Mouse (Mus musculus) heart, embryonic 16.5 days (tissue): ENCODE results near the gene Tnfsf12. TPM values are rescaled to one million over a fixed set of nuclear protein-coding genes. Genes with fewer than 3 reads are reported as not detected.

Experiments used
- ATAC-seq: fragments of 200-750 bp; cut with Nextera tagmentation; replicated peaks from 2 replicates; pipeline ENCODE4 v1.8.0; 2017; ENCODE audit warnings: moderate number of reproducible peaks; ENCODE audit not compliant: insufficient read depth, low FRiP score; ENCODE audit errors: extremely low read depth
- H3K27ac ChIP-seq: fragments of 300-500 bp; sonication (generic); 2 replicates; pipeline ENCODE4 v1.5.1; 2014; ENCODE audit warnings: mild to moderate bottlenecking, low read length, control low read depth, moderate library complexity
- H3K27me3 ChIP-seq: fragments of 300-500 bp; sonication (generic); 2 replicates; pipeline ENCODE4 v1.6.1; 2014; ENCODE audit warnings: low read length, mixed read lengths; ENCODE audit not compliant: control insufficient read depth, insufficient read depth
- H3K36me3 ChIP-seq: fragments of 300-500 bp; sonication (generic); 2 replicates; pipeline ENCODE4 v1.6.1; 2014; ENCODE audit not compliant: control insufficient read depth, insufficient read depth
- H3K4me1 ChIP-seq: fragments of 300-500 bp; sonication (generic); 2 replicates; pipeline ENCODE4 v1.6.1; 2014; ENCODE audit warnings: low read length, mixed read lengths; ENCODE audit not compliant: control insufficient read depth, insufficient read depth
- H3K4me2 ChIP-seq: fragments of 300-500 bp; sonication (generic); 2 replicates; pipeline ENCODE4 v1.6.1; 2014; ENCODE audit warnings: low read depth, mild to moderate bottlenecking, control low read depth, low read length
- H3K4me3 ChIP-seq: fragments of 300-500 bp; sonication (generic); 2 replicates; pipeline ENCODE4 v1.5.1; 2014; ENCODE audit warnings: mild to moderate bottlenecking, control low read depth, low read length
- H3K9ac ChIP-seq: fragments of 300-500 bp; sonication (generic); 2 replicates; pipeline ENCODE4 v1.6.1; 2014; ENCODE audit warnings: low read length, control low read depth
- H3K9me3 ChIP-seq: fragments of 300-500 bp; sonication (generic); replicated peaks from 2 replicates; pipeline ENCODE4 v1.6.1; 2016; ENCODE audit warnings: low read length; ENCODE audit not compliant: control insufficient read depth
- WGBS: fragments of 180-500 bp; shearing (Covaris S2); extraction: QIAGEN DNeasy Blood & Tissue Kit; methylation state at CpG from one replicate; pipeline ENCODE4 v1.1.7; 2014; 5-methylcytosine and 5-hydroxymethylcytosine counted together
- polyA plus RNA-seq: library from polyadenylated mRNA; unstranded; fragments of >200 nt; fragmentation: Nextera tagmentation; extraction: Ambion mirVana; gene quantifications from 2 replicates; pipeline ENCODE4 v1.2.1, GENCODE M21; 2015

Gene Tnfsf12
- polyA plus RNA-seq, 1 experiment from 2014 or later: 5.9 TPM

DNA sequence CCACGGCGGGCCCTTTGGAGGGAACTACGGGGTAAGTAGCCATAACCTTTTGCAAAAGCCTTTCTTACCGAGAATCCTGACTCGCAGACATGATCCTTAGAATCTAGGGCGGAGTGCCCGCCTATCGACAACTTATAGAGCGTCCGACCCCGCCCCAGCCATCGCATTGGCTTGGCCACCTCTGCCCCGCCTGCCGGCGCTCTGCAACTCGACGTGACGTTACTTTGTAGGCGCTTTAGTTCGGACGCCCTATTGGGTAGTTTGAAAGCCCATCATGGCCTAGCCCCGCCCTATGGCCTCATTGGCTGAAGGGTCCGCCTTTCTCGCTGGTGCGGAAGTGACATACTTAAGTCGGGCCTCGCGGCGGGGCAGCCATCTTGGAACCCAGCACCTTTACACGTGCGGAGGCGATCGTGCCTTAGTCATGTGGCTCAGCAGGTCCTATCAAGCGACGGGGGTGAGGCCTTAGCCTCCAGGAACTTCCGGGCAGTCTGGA is 23.4 kb downstream of the Tnfsf12 start, which contains the start of gene Eif4a1:
Gene Eif4a1, minus strand, starts transcription at position 213 of the 496 bp plus-strand sequence.
- Histone ChIP-seq H3K4me2 (peak within 1 kb of the TSS; percentile 97), H3K36me3 (peaks cover 65% of the 10 kb centered on the region), H3K4me1 (peaks cover 23% of the 10 kb centered on the region), H3K9ac (peak within 1 kb of the TSS; percentile 100), H3K27ac (peak within 1 kb of the TSS; percentile 98), H3K4me3 (peak within 1 kb of the TSS; percentile 100), H3K9me3 (no peaks in the 10 kb centered on the region), H3K27me3 (no peaks in the 10 kb centered on the region)
- ATAC-seq: peak; percentile 98
- WGBS: under 1% methylated on average over 36 of the region's 36 CpGs

DNA sequence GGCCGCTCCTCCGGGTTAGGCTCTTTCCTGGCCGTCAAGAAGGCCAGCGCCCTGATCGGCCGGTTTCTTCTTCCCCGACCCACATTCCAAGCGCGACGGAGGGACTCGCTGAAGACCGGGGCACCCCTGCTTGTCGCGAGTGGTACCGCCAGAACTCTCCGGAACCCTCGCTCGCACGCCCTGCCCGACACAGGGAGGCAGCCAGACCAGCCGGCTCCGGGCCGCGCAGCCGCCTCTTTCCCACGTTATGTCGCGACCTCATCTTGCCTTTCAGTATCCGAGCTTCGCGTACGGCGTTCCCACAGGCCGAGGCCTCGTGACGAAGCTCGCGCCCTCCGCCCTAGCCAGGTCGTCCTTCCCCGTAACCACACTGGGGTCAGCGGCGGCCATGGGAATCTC is 23.9 kb downstream of the Tnfsf12 start:
- ATAC-seq: 0 out of 2 replicates have a peak, but pooled peaks have one; percentile 2

DNA sequence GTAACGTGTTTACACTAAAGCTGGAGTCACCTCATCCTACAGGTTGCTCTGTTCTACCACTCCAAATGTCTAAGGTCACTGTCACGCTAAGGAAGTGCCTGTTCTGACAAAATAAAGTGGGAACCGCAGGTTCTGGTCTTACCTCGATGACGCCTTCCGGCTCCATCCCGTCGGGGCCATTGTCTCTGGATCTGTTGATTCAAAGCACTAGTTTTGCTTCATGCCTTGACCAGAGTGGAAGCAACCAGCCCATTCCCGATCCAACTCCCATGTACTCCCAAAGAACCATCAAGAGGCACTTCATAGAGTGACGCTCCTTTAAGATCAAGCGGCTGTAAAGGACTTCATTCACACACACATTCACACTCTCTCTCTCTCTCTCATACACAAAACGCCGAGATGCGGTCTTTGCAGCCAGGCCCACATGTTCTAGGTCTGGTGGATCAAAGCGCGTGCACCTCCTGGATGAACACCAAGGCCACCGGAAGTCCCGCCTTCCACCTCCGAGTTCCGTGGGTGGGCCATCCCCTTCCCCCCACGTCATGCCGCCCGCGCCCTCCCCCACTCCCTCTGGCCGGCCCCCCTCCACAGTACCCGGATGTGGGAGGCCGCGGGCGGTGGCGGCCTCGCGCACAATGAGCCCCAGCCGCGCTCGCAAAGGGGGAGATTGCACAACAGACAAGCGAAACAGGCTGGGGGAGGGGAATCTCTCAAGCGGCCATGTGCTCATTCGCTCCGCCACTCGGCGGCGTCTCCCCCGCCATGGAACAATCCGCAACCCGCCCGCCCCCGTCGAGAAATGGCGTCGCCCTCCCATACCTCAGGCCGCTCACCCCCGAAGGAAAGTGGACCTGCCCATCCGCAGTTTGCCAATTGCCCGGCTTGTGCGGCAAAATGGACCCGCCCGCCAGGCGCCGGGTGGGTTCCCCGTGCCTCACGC is 24.6 kb downstream of the Tnfsf12 start:
- under 1% methylated on average over 51 of the region's 61 CpGs for WGBS
- peak; percentile 71 for ATAC-seq
- Histone ChIP-seq H3K9ac (peak overlapping the region; percentile 100), H3K9me3 (no peaks in the 10 kb centered on the region), H3K4me3 (peak overlapping the region; percentile 100), H3K4me1 (peaks cover 23% of the 10 kb centered on the region), H3K27ac (peak overlapping the region; percentile 98), H3K27me3 (no peaks in the 10 kb centered on the region), H3K36me3 (peaks cover 61% of the 10 kb centered on the region), H3K4me2 (peak overlapping the region; percentile 97)

More for the DNA sequence above, 23.9 kb downstream of the Tnfsf12 start:
- Histone ChIP-seq H3K4me1 (peaks cover 23% of the 10 kb centered on the region), H3K9ac (peak overlapping the region; percentile 100), H3K36me3 (peaks cover 61% of the 10 kb centered on the region), H3K27me3 (no peaks in the 10 kb centered on the region), H3K4me2 (peak overlapping the region; percentile 97), H3K4me3 (peak overlapping the region; percentile 100), H3K9me3 (no peaks in the 10 kb centered on the region), H3K27ac (peak overlapping the region; percentile 98)
- WGBS: under 1% methylated on average over 43 of the region's 43 CpGs

DNA sequence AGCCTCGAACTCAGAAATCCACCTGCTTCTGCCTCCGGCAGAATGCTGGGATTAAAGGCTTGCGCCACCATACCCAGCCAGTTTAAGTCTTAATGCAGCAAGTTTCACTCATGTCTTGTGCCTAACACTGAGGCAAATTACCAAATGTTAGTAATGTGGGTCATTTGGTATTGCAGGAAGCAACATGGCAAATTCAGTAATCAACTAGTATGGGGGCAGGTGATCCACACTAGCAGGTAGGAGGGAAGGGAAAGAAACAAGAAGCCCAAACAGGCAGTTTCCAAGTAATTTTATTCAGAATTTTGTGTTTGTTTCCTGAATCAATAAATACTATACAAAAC is 29.0 kb downstream of the Tnfsf12 start:
- Histone ChIP-seq H3K27me3 (no peaks in the 10 kb centered on the region), H3K27ac (no peak overlapping the region), H3K9ac (no peak overlapping the region), H3K36me3 (peaks cover 52% of the 10 kb centered on the region), H3K4me2 (no peak overlapping the region), H3K4me1 (peaks cover 27% of the 10 kb centered on the region), H3K4me3 (no peak overlapping the region), H3K9me3 (no peaks in the 10 kb centered on the region)
- WGBS: 87% methylated on average over 3 of the region's 3 CpGs
- ATAC-seq: no peak

DNA sequence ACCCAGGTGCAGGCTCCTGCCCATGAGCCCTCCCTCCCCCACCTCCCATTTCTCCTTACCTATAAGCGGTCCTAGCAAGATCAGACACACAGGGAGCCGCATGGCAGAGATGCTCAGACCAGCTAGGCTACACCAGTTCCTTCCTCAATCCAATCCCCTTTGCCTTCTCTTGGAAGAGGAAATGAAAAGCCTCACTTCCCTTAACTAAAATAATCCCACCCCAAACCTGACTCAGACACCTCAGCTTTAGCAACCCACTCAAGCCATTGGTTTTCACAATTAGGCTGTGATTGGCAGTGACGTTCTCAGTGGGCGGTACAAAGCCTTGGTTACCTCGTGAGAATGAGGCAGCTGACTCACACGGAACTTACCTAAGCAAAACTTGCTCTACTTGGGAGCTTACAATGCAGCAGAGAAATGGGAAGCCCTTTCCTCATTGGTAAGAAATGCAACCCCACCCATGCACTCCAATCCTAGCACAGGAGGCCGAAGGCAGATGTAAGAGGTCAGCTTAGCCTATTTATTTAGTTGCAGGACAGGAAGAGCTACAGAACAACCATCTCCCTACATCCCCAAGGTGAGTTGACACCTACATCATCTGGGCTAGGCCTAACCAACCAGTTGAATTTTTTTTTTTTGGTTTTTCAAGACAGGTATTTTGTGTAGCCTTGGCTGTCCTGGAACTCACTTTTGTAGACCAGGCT is 29.5 kb downstream of the Tnfsf12 start, which contains the start of gene Cd68:
Gene Cd68, minus strand, starts transcription at position 193 of the 704 bp plus-strand sequence.
- Histone ChIP-seq H3K4me2 (no peak within 1 kb of the TSS), H3K27ac (peak within 1 kb of the TSS; percentile 23; the same call in 1 of the 2 replicates), H3K9me3 (no peaks in the 10 kb centered on the region), H3K9ac (no peak within 1 kb of the TSS), H3K36me3 (peaks cover 52% of the 10 kb centered on the region), H3K4me3 (no peak within 1 kb of the TSS), H3K27me3 (no peaks in the 10 kb centered on the region), H3K4me1 (peaks cover 32% of the 10 kb centered on the region)
- no peak for ATAC-seq
- WGBS: 34% methylated on average over 7 of the region's 7 CpGs

DNA sequence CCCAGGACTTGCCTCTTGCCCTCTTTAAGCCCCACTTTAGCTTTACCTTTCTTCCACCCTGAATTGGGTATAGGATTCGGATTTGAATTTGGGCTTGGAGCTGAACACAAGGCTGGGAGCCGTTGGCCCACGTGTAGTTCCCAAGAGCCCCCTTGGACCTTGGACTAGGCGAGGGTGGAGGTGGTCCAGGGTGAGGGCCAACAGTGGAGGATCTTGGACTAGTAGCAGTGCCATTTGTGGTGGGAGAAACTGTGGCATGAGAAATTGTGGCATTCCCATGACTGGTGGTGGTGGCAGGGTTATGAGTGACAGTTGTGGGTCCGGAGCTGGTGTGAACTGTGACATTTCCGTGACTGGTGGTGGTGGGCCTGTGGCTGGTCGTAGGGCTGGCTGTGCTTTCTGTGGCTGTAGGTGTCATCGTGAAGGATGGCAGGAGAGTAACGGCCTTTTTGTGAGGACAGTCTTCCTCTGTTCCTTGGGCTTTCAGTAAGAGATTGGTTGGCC is 30.1 kb downstream of the Tnfsf12 start:
- Histone ChIP-seq H3K9me3 (no peaks in the 10 kb centered on the region), H3K27ac (peak overlapping the region; percentile 23; the same call in 1 of the 2 replicates), H3K4me3 (no peak overlapping the region), H3K36me3 (peaks cover 49% of the 10 kb centered on the region), H3K27me3 (no peaks in the 10 kb centered on the region), H3K4me1 (peaks cover 30% of the 10 kb centered on the region), H3K4me2 (no peak overlapping the region), H3K9ac (no peak overlapping the region)
- WGBS: 64% methylated on average over 9 of the region's 9 CpGs
- ATAC-seq: no peak

DNA sequence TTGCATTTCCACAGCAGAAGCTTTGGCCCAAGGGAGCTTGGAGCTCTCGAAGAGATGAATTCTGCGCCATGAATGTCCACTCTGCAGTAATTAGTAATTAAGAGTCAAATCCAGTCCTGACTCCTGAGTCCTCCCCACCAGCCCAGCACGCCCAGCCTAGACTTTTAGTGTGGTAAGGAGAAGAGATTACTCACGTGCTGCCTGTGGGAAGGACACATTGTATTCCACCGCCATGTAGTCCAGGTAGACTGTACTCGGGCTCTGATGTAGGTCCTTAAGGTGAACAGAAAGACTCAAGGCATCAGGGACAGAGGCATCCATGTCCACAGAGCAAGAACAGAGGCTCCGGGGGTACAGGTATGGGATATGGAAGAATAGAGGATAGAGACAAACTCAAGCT is 30.8 kb downstream of the Tnfsf12 start:
- H3K27me3 ChIP-seq: no peaks in the 10 kb centered on the region
- H3K9me3 ChIP-seq: no peaks in the 10 kb centered on the region
- no peak overlapping the region for H3K4me3 ChIP-seq
- no peak overlapping the region for H3K4me2 ChIP-seq
- peaks cover 43% of the 10 kb centered on the region for H3K36me3 ChIP-seq
- peaks cover 24% of the 10 kb centered on the region for H3K4me1 ChIP-seq
- no peak overlapping the region for H3K27ac ChIP-seq
- 91% methylated on average over 7 of the region's 7 CpGs for WGBS
- ATAC-seq: no peak
- no peak overlapping the region for H3K9ac ChIP-seq

DNA sequence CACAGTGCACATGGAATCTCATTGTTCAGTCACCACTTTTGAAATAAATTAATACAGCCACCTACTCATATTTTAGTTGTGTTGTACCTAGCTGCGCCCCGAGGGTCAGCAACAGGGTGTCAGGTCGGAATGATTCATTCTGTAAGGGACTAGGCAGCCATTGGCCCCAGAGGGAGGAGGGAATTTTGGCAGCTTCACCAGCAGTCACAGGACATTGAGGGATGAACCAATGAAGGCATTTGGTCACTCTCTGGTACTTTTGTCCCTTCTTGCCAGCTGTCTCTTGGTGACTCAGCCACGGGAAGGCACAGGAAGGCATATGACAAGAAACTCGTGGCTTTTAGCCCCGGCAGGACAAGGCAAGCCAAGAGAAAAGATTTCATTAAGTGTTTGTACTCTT is 31.9 kb downstream of the Tnfsf12 start:
- ATAC-seq: no peak
- H3K27ac ChIP-seq: peak overlapping the region; percentile 98; the same call in 1 of the 2 replicates
- H3K4me2 ChIP-seq: no peak overlapping the region
- H3K36me3 ChIP-seq: peaks cover 36% of the 10 kb centered on the region
- 77% methylated on average over 6 of the region's 6 CpGs for WGBS
- no peak overlapping the region for H3K4me3 ChIP-seq
- H3K9me3 ChIP-seq: no peaks in the 10 kb centered on the region
- H3K27me3 ChIP-seq: no peaks in the 10 kb centered on the region
- H3K4me1 ChIP-seq: peaks cover 15% of the 10 kb centered on the region
- H3K9ac ChIP-seq: no peak overlapping the region
